Mouse (Mus musculus) testis, adult 2 months (tissue): ENCODE data around the gene Mpeg1. TPM values are rescaled to one million over a fixed set of nuclear protein-coding genes. Genes with fewer than 3 reads are reported as not detected.

Experiments used
- H3K27ac ChIP-seq: fragments of 200-500 bp; 2 replicates; pipeline ENCODE4 v1.5.1; 2012; ENCODE audit warnings: low read depth, low read length; ENCODE audit not compliant: control insufficient read depth, insufficient read depth
- H3K27me3 ChIP-seq: fragments of 200-500 bp; 2 replicates; pipeline ENCODE4 v1.6.1; 2012; ENCODE audit warnings: mild to moderate bottlenecking, low read length, moderate library complexity; ENCODE audit not compliant: control insufficient read depth, insufficient read depth
- H3K36me3 ChIP-seq: fragments of 200-500 bp; 2 replicates; pipeline ENCODE4 v1.6.1; 2012; ENCODE audit warnings: mild to moderate bottlenecking, low read length; ENCODE audit not compliant: control insufficient read depth, insufficient read depth
- H3K4me1 ChIP-seq: fragments of 200-500 bp; 2 replicates; pipeline ENCODE4 v1.6.1; 2012; ENCODE audit warnings: low read length; ENCODE audit not compliant: control insufficient read depth, insufficient read depth
- H3K4me3 ChIP-seq: fragments of 200-500 bp; 2 replicates; pipeline ENCODE4 v1.5.1; 2012; ENCODE audit warnings: low read depth, mild to moderate bottlenecking, low read length, moderate library complexity, mixed read lengths; ENCODE audit not compliant: control insufficient read depth
- CTCF ChIP-seq: fragments of 200-500 bp; IDR thresholded peaks from 2 replicates; pipeline ENCODE4 v1.5.1; 2012; ENCODE audit warnings: low read depth, mild to moderate bottlenecking, inconsistent platforms, low read length, moderate library complexity; ENCODE audit not compliant: control insufficient read depth, insufficient read depth, insufficient replicate concordance
- POLR2A ChIP-seq: fragments of 200-500 bp; IDR thresholded peaks from 2 replicates; pipeline ENCODE4 v1.6.1; 2012; ENCODE audit warnings: low read depth, mild to moderate bottlenecking, inconsistent platforms, low read length, moderate library complexity; ENCODE audit not compliant: control insufficient read depth
- polyA plus RNA-seq: library from polyadenylated mRNA; depleted of rRNA; stranded (reverse); fragments of >200 nt; gene quantifications from 2 replicates; pipeline ENCODE4 v1.2.3, GENCODE M21; 2012; rRNA removed

Mpeg1 gene
- polyA plus RNA-seq = 2.8 and 3.3 TPM in 2 replicates

GRCm38 (mm10) chr19:12460282-12461249 lies at the start of gene Mpeg1:
TSS of gene Mpeg1 (plus strand) at chr19:12460779.
- no peaks in the 10 kb centered on the region for H3K27me3 ChIP-seq
- TF ChIP-seq CTCF (no peak), POLR2A (no peak)
- no peak within 1 kb of the TSS for H3K4me3 ChIP-seq
- H3K36me3 ChIP-seq = no peaks in the 10 kb centered on the region
- H3K27ac ChIP-seq = peak within 1 kb of the TSS; percentile 43
- H3K4me1 ChIP-seq = no peaks in the 10 kb centered on the region

- H3K27ac ChIP-seq = no peak overlapping the region
- no peaks in the 10 kb centered on the region for H3K27me3 ChIP-seq
- H3K4me3 ChIP-seq = no peak overlapping the region
- H3K4me1 ChIP-seq = no peaks in the 10 kb centered on the region
- no peaks in the 10 kb centered on the region for H3K36me3 ChIP-seq
- TF ChIP-seq POLR2A = no peak
- TF ChIP-seq CTCF = no peak
Measured at GRCm38 (mm10) chr19:12413737-12414136, 46.8 kb upstream of the Mpeg1 start.

GRCm38 (mm10) chr19:12417361-12417760 lies 43.2 kb upstream of the Mpeg1 start, which contains the start of gene Olfr1441:
TSS of gene Olfr1441 (plus strand) at chr19:12417433.
- Histone ChIP-seq H3K4me3 (no peak within 1 kb of the TSS), H3K4me1 (no peaks in the 10 kb centered on the region), H3K27me3 (no peaks in the 10 kb centered on the region), H3K27ac (no peak within 1 kb of the TSS), H3K36me3 (no peaks in the 10 kb centered on the region)
- TF ChIP-seq CTCF = no peak

- H3K27ac ChIP-seq = no peak overlapping the region
- no peaks in the 10 kb centered on the region for H3K4me1 ChIP-seq
- no peak overlapping the region for H3K4me3 ChIP-seq
- no peaks in the 10 kb centered on the region for H3K27me3 ChIP-seq
- TF ChIP-seq CTCF (no peak), POLR2A (no peak)
- H3K36me3 ChIP-seq = no peaks in the 10 kb centered on the region
Measured at GRCm38 (mm10) chr19:12418312-12418711, 42.3 kb upstream of the Mpeg1 start.

GRCm38 (mm10) chr19:12420555-12420954 lies 40.0 kb upstream of the Mpeg1 start:
- no peak for TF ChIP-seq CTCF
- TF ChIP-seq POLR2A = no peak
- H3K27me3 ChIP-seq = no peaks in the 10 kb centered on the region
- H3K36me3 ChIP-seq = no peaks in the 10 kb centered on the region
- no peak overlapping the region for H3K27ac ChIP-seq
- no peak overlapping the region for H3K4me3 ChIP-seq
- H3K4me1 ChIP-seq = no peaks in the 10 kb centered on the region

- TF ChIP-seq CTCF (no peak), POLR2A (no peak)
- Histone ChIP-seq H3K36me3 (no peaks in the 10 kb centered on the region), H3K27me3 (no peaks in the 10 kb centered on the region), H3K4me3 (no peak overlapping the region), H3K27ac (no peak overlapping the region), H3K4me1 (no peaks in the 10 kb centered on the region)
Measured at GRCm38 (mm10) chr19:12421680-12422079, 38.9 kb upstream of the Mpeg1 start.

GRCm38 (mm10) chr19:12427101-12427500 lies 33.5 kb upstream of the Mpeg1 start:
- Histone ChIP-seq H3K27ac (no peak overlapping the region), H3K36me3 (no peaks in the 10 kb centered on the region), H3K4me3 (no peak overlapping the region), H3K4me1 (no peaks in the 10 kb centered on the region), H3K27me3 (no peaks in the 10 kb centered on the region)
- no peak for TF ChIP-seq CTCF
- no peak for TF ChIP-seq POLR2A

- H3K36me3 ChIP-seq = no peaks in the 10 kb centered on the region
- no peak within 1 kb of the TSS for H3K4me3 ChIP-seq
- no peak within 1 kb of the TSS for H3K27ac ChIP-seq
- no peaks in the 10 kb centered on the region for H3K4me1 ChIP-seq
- TF ChIP-seq POLR2A = no peak
- TF ChIP-seq CTCF = no peak
- no peaks in the 10 kb centered on the region for H3K27me3 ChIP-seq
Measured at GRCm38 (mm10) chr19:12427605-12428004, 33.0 kb upstream of the Mpeg1 start, which contains the start of gene Pfpl. TSS of gene Pfpl (plus strand) at chr19:12427905.
